Mouse (Mus musculus) induced T-regulatory cell, adult 2 months (primary cell): ENCODE results near the gene Atp10a.
"Not testable (repeated sequence)": the region's sequence is repeated elsewhere in the genome, so short reads cannot be mapped to it uniquely, and the experiment has no call there.

Experiments
- DNase-seq: peaks from one replicate; pipeline ENCODE4 v3.0.0-alpha.2; 2012; ENCODE audit warnings: low read depth

Gene Atp10a

GRCm38 (mm10) chr7:58788424-58789261, 132.7 kb downstream of the Atp10a start:
- no peak for DNase-seq

- DNase-seq = no peak
These were observed 141.3 kb downstream of the Atp10a start for GRCm38 (mm10) chr7:58797281-58797680.

GRCm38 (mm10) chr7:58800916-58801315, 144.9 kb downstream of the Atp10a start:
- no peak for DNase-seq

- DNase-seq = no peak
These were observed 145.8 kb downstream of the Atp10a start for GRCm38 (mm10) chr7:58801791-58802190.

- peak; percentile 43 for DNase-seq
These were observed 166.2 kb downstream of the Atp10a start for GRCm38 (mm10) chr7:58822147-58822681.

- DNase-seq = peak; percentile 55
These were observed 168.7 kb downstream of the Atp10a start for GRCm38 (mm10) chr7:58824686-58825085.

GRCm38 (mm10) chr7:58829111-58829510, 173.1 kb downstream of the Atp10a start:
- peak; percentile 72 for DNase-seq

DNA sequence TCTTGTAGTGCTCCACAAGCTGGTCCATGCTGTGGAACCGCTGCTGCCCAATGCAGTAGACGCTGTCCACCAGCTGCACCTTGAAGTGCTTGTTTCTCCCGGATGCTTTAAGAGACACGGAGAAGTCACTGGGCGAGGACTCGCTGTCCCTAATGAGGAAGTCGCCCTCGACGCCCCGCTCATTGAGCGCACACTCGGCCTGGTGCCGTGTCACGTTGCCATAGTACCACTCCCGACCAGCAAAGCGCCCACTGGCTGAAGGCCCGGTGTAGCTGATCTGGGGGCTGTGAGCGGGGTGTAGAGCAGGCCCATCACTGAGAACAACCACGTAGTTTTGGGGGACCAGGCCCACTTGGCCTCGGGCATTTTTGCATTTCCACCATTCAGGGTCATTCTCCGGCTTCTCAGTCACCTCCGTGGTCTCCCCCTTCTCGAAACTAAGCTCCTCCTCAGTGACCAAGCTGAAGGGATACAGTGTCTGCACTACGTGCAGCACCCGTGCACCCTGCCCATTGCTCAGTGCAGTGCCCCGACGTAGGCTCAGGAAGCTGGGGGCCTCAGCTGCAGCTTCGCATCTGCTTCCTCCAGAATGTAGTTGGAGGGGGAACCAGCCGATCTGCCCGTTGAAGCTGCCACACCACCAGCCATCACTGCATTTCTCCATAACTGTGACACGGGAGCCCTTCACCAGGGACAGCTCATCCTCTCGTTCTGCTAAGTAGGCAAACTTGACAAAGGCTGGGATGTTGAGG, 181.1 kb downstream of the Atp10a start:
- DNase-seq = not testable (repeated sequence)

- no peak for DNase-seq
These were observed 184.4 kb downstream of the Atp10a start for GRCm38 (mm10) chr7:58840367-58840766.

DNA sequence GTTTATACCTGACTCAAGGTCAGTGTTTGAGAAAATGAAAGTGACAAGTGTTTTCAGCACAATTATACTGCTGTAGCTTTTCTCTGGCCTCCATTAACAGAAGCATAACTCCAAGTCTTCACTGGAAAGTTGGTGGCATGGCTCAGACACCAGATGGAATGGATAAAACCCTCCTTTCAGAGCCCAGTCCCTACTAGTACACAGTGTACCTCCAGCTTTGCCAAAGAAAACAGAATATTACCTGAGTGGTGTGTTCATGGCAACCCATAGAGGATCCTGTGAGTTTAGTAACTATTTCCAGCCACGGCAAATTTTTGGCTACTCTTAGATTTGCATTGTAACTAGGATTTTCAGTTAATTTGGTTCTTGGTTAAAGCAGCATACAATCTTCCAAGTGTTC, 185.1 kb downstream of the Atp10a start:
- no peak for DNase-seq

DNA sequence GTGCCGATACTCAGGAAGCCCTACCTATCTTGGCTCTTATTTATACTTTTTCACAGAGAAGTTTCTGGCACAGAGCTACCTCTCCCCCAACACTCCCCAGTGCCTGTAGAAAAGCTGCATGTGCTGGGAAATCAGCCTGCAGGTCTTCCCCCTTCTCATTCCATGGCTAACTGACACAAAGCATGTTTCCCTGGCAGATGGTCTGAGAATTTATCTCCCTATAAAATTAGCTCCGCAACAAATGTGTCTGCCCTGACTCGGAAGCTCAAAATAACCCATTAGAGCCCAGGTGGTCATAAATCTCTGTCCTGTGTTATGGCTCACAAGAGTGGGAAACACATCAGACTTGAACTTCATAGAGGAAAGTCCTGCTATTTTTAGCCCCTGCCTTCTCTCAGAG, 186.9 kb downstream of the Atp10a start:
- no peak for DNase-seq

DNA sequence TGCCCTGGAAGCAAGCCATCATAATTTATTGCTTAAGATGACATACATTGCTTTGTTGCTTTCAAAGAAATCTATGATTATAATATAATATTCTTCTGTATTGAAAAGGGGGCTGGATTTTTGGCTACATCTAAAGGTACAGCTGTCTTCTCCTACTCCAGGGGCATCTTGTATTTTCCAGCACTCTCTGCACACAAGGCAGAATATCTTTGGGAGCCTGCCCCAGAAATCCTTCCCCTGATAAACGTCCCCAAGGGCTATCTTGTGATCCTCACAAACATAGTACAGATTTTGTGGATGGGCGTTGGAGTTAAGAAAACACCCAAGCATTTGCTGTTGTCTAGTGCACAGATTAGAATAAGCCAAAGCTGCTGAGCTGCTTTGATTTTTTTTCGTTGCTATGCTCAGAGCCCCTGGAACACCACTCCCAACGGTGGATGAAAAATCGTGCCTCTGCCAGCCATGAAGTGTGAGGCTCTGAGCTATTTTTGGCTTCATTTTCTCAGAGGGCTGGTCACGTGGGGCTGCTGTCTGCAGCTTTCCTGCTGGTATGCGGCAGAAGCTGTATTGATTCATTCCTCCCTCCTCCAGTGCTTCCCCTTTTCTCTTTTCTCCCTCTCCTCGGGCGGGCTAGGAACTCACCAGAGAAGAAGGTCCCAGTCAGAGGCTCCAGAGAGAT, 187.9 kb downstream of the Atp10a start:
- DNase-seq = no peak

GRCm38 (mm10) chr7:58844449-58844848, 188.5 kb downstream of the Atp10a start:
- DNase-seq = no peak

- DNase-seq = no peak
These were observed 203.0 kb downstream of the Atp10a start for GRCm38 (mm10) chr7:58858921-58859320.

DNA sequence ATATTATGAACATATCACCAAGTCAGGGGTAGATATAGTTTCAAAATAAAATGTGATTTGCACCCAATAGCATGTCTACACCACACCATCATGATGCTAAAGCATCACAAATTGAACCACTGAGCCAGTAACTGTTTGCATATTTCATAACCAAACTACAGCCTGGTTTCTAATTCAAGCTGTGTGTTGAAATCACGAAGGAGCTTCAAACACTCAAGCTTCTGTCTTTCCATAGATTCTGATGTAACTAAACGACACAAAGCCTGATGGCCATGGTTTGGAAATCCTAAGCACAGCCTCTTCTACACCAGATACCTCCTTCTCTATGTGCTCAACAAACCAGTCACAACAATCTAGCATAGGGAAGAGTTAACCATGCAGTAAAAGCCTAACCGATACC, 207.2 kb downstream of the Atp10a start:
- no peak for DNase-seq

DNA sequence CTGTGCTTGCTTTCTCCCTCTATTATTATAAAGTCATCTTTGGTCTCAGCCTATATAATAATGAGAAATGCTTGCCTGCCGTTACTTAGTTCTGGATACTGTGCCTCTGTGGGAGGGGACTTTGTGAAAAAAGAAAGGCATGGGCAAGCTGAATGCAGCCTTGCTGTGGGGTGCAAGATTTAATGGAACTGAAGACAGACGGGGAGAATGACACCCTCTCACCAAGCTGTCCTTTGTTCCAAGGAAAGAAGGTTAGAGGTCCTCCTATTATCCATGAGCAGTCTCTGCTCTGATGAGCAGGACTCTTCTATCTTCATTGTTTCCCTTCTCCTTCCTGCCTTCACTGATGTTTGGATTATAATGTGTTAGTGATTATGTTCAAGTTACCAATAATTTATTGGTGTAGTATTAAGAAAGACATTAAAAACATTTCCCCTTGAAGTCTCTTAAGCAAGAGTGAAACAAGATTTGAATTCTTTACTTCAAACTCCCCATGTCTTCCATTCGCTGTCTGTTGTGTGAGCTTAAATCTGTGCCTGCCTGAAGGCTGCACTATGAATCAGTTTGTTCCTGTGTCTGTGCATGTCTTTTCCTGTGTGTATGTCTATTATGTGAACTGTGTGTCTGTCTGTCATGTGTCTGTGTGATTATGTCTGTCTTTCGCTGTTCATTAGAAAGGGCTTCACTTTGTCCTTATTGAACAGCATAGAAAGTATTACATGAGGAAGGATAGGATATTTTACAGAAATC, 211.1 kb downstream of the Atp10a start:
- DNase-seq = no peak

- DNase-seq = no peak
These were observed 214.7 kb downstream of the Atp10a start for GRCm38 (mm10) chr7:58870661-58871060.

DNA sequence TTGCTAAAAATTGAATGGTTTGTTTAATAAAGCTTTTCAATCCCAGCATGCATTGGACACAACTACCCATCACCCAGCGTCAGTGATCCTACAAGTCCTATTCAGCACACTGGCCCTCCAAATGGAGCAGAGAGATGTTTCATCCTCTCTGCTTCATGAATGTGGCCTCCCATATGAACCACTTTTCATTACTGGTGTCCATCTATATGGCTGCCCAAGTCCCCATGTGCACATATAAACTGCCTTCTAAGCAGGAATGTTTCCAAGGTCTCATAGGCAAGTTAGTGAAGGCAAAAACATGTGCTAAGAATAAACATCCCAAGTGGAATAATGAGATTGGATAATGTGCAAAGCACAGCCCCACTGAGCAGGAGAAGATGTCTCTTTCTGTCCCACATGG, 217.7 kb downstream of the Atp10a start:
- no peak for DNase-seq
